Mouse (Mus musculus) WW6 (cell line): ENCODE data around the gene Gast.
"Not testable (repeated sequence)": the region's sequence is repeated elsewhere in the genome, so short reads cannot be mapped to it uniquely, and the experiment has no call there.

Experiments used
- DNase-seq: peaks from one replicate; pipeline ENCODE4 v3.0.0-alpha.2; 2013; ENCODE audit warnings: low read depth, low spot score

The Gast gene

DNA sequence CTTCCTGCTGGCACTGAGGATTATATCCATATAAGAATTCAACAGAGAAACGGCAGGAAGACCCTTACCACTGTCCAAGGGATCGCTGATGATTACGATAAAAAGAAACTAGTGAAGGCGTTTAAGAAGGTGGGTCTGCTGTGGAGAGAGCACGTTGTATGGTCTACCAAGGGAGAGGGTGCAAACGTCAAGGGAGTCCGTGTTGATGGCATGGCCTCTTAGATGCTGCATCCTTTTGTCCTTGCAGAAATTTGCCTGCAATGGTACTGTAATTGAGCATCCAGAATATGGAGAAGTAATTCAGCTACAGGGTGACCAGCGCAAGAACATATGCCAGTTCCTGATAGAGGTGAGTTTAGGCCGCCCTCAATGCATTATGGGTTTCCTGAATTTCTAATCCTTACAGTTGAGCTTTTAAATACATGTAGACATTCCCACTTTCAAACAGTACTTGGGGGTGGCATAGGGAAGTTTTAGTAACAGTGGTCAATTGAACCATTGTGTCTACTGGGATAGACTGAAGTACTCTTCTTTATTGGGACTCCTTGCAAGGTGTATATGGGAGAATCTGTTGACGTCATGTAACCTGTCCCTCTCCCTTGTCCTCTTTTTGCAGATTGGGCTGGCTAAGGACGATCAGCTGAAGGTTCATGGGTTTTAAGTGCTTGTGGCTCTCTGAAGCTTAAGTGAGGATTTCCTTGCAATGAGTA, 13.4 kb upstream of the Gast start:
- DNase-seq = not testable (repeated sequence)

DNA sequence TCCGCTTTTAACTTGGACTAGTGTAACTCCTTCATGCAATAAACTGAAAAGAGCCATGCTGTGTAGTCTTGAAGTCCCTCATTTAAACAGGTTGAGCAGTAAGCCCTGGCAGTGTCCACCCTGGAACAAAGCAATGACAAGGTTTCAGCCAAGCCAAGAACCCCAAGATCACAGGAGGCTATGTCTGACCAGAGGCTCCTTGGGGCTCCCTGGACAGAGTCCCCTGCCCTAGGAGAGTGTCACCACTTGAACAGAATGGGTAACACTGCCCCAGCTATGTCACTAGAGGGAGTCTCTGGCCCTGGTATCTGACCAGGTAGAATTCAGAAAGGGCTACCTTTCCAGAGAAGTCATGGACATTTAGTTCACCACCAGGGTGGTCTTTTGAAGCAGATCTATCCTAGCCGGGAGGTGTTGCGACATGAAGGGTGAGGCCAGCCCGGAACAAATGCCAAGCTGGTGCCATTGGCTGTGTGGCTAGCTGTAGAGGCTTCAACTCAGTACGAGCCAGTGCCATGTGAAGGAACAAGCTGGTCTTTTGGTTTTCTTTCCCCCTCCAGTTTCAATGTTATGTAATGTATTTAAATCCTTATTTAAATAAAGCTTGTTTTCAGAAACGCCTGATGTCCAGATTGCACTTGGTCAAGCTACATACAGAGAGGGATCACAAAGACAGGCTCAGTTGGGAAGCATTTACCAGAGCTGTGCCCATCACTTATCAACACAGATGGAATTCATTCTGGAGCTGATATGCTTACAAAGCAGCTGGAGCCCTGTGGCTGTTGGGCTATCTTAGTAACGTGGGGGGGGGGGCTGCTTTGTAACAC, 12.5 kb upstream of the Gast start:
- not testable (repeated sequence) for DNase-seq

GRCm38 (mm10) chr11:100322591-100323258, 11.5 kb upstream of the Gast start:
- DNase-seq = no peak

- DNase-seq = peak; percentile 81
Measured at GRCm38 (mm10) chr11:100323578-100323977, 10.6 kb upstream of the Gast start.

DNA sequence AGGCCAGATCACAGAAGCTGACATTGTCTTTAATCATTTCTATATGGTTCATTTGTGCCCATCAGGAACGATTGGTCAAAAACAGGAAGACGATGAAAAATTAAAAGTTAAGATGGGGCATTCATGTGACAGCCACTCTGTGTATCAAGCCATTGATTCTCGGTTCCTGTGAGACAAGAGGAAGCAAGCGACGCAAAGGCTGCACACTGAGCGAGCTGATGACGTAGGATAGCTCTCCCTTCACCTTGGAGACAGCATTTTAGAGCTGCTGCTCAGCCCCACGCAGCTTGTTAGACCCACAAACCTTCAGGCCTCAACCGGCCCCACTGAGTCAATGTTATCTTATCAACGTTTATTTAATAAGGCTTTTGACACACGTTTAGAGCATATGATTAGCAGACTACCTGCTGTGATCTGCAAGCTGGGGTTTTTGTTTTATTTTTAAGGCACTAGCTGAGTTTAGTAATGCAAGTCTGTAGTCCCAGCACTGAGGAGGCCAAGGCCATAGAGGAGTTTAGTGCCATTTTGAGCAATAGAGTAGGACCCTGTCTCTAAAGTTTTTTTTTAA, 9.1 kb upstream of the Gast start:
- no peak for DNase-seq

GRCm38 (mm10) chr11:100327316-100327715, 6.9 kb upstream of the Gast start:
- no peak for DNase-seq

DNA sequence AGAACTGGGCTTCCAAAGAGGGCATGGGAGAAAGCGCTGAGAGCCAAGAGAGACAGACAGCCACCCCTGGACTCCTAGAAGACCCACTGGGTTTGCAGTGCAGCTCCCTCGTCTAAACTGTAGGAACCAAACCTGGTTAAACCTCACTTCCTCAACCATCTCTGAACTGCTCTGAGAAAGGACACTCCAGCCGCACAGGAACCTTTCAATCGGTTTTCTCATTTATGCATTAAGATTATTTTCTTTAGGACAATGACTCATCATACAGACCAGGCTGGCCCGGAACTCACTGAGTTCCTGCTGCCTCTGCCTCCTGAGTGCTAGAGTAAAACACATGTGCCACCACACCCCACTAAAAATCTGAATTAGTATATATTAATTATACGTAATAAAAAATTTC, 6.4 kb upstream of the Gast start:
- no peak for DNase-seq

- DNase-seq = no peak
Measured at GRCm38 (mm10) chr11:100330235-100330634, 4.0 kb upstream of the Gast start.

- not testable (repeated sequence) for DNase-seq
Measured at GRCm38 (mm10) chr11:100330816-100331375, 3.3 kb upstream of the Gast start.

- DNase-seq = no peak
Measured at GRCm38 (mm10) chr11:100332766-100333515, 1.3 kb upstream of the Gast start.

DNA sequence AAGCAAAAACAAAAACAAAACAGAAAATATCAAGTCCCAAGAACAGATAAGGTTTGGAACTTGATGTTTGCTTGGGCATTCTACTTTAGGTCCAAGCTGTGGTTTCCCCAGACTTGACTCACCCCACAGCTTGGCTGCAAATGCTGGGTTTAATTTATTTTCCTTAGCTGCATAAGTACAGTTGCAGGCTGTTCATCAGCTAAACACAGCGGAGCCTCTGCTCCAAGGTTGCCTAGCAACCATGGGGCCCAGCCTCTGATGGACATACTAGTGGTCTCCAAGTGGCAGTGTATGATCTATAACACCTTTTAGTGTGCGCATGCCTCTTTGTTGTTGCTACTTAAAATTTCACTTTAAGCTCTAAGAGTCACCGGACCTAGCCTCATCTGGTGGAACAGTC, 1.5 kb downstream of the Gast start:
- no peak for DNase-seq

DNA sequence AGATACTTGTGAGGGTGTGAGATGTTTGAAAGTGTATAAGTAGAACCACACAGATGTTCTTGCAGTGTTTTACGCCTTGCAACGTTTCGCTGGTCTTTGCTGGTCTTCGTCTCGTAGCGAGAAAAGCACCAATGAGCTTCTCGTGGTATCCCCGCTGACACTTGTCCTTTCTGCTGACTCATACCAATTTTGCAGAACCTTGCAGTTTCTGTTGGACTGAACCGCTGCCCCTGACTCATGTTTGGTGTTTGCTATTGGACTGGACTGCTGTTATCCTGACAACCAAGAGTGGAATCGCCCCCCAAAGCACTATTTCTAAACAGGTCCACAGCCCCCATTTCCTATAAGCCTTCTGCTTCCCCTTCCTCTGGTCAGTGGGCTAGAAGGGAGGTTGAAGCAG, 10.1 kb downstream of the Gast start:
- DNase-seq = no peak

DNA sequence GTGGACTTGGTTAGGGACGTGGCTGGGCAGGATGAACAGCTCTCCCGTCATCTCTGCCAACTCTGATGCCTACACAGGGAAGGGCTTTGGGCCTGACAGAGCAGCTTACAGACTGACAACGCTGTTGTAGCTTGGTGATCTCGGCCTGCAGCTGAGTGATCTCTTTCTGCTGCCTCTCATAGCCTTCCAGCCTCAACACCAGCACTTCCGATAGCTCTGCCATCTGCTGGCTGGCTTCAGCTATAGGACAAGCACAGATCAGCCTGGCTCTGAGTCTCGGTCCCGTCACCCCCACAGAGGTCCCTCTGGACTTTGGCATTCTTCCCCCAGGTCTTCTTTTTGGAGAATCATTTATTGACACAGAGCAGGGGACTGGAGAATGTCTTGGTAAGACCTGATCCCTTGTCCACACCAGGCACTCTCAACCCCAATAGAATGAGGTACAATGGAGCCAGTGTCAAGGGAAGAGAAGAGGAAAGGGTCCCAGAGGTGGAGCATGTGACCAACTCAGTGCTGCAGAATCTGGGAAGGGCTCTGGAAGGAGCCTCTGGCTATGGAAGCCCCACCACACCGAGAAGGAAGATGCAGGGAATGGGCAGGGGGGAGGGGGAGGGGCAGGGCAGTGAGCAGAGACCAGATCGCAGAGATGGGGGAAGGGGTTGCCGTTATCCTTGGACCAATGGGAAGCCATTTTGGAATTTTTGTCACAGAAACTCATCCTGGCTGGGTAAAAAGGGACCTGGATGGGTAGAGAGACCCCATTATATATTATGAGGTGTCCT, 18.1 kb downstream of the Gast start:
- DNase-seq = no peak

DNA sequence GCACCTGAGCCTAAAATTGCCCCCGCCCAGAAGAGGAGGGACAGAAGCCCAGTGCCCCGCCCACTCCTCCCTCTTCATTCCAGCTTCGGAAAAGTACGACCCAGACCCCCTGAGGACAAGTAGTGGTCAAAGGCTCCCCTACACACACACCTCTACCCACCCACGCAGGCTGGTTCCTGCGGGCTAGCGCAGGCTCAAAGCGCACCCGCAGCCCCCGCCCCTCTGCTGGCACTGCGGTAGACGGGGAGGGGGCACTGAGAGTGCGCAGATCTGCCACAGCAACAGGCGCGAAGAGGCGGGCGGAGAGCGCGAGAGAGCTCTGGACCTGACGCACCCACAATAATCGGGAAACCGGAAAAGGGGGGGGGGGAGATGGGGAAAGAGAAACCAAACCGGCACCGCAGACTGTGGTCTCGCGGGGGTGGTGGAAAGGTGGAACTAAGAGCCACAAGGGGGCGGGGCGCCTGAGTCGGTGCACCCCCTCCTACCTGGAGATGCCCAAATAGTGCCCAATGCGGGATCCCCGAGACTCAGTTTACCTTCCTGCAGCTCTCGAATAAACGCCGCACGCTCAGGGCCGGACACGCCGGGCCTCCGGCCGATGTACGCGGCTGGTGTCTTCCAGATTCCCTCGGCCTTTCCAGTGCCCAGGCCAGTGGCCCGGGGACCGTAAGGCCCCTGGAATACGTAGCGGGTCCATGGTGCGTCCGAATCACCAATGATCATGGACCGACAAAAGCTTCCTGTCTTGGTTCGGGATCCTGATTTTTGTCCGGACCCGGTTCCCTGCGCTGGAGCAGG, 21.1 kb downstream of the Gast start:
- DNase-seq = no peak

- DNase-seq = peak; percentile 74
Measured at GRCm38 (mm10) chr11:100355972-100356818, 22.0 kb downstream of the Gast start, which contains the start of gene Hap1. TSS of gene Hap1 (minus strand) at chr11:100356128.

- no peak for DNase-seq
Measured at GRCm38 (mm10) chr11:100356819-100357211, 22.6 kb downstream of the Gast start.

- no peak for DNase-seq
Measured at GRCm38 (mm10) chr11:100357408-100357807, 23.2 kb downstream of the Gast start.

GRCm38 (mm10) chr11:100360175-100360574, 26.0 kb downstream of the Gast start:
- no peak for DNase-seq
